Mouse (Mus musculus): ENCODE results near the gene Gpatch4. TPM values are rescaled to one million over a fixed set of nuclear protein-coding genes. Genes with fewer than 3 reads are reported as not detected.

Gene Gpatch4
- 42.4 and 53.4 TPM in 2 replicates for polyA plus RNA-seq (2016; fragmentation: Nextera tagmentation; extraction: Ambion mirVana)

DNA sequence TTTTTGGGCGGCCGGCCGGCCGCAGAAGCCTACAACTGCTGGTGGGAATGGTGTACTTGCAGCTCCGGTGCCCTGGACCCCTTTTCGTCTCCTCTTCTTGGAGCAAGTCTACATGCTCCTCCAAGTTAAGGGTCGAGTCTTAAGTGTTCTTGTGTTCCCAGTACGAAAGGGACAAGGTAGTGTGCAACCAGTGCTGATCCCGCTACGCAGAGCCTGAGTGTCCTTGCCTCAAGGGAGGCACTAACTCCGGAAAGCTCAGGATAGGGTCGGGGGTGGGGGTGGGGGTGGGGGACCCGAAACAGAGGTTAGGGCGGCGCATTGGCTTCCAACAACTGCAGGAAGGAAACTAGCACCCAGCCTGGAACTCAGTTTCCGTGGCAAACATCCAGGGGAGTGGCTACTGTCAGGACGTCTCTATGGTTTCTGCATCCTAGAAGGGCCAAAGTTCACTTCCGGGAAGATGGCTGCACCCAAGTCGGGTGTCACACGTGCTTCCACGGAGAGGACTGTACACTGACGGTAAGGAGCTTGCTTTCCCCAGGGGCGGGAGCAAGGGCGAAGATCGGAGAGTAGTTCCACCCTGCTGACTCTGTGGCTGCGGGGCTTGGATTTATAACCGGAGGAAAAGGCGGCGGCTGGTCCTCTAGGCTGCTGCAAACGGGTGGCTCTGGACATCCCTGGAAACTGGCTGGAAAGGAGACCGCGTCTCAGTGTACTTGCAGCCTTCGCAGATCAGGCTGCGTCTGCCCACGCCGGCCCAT, at the start of gene Gpatch4:
Gpatch4 (plus strand) TSS at position 448 of the 761 bp plus-strand sequence.
- peak within 1 kb of the TSS; percentile 79 for H3K27ac ChIP-seq

DNA sequence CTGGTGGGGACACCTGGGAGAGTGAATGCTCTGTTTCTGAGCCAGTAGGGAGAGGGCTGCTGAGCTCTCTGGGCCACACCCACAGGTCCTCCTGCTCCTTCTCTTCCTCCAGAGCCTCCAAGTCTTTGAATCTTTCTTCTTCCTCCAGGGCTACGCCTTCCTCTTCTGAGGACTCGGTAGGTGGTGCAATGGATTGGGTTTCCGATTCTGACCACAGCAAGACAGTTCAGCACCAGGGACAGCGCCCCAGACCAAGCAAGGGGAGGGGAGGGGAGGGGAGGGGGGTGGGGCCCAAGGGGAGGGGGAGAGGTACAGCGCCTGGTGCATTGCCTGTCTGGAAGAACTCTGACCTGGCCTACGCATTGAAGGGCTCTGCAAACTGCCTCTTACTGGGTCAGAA, 49.5 kb upstream of the Gpatch4 start:
- Histone ChIP-seq H3K27me3 (ENCODE audit: low read depth, poor library complexity, severe bottlenecking) (peaks cover 100% of the 10 kb centered on the region), H3K4me1 (peaks cover 22% of the 10 kb centered on the region), H3K27ac (no peak overlapping the region), H3K36me3 (no peaks in the 10 kb centered on the region), H3K9me3 (replicated peaks) (no peaks in the 10 kb centered on the region), H3K4me3 (no peak overlapping the region)
- DNase-seq (ENCODE audit: low spot score), result peak; percentile 93
- 3% methylated on average over 5 of the region's 6 CpGs for WGBS

More for the DNA sequence above, at the start of gene Gpatch4:
- Histone ChIP-seq H3K4me1 (peaks cover 13% of the 10 kb centered on the region), H3K27me3 (ENCODE audit: low read depth, poor library complexity, severe bottlenecking) (peaks cover 30% of the 10 kb centered on the region), H3K4me3 (peak within 1 kb of the TSS; percentile 86), H3K36me3 (peaks cover 16% of the 10 kb centered on the region), H3K9me3 (replicated peaks) (no peaks in the 10 kb centered on the region)
- peak; percentile 84 for DNase-seq (ENCODE audit: low spot score)
- WGBS, result 10% methylated on average over 36 of the region's 36 CpGs

DNA sequence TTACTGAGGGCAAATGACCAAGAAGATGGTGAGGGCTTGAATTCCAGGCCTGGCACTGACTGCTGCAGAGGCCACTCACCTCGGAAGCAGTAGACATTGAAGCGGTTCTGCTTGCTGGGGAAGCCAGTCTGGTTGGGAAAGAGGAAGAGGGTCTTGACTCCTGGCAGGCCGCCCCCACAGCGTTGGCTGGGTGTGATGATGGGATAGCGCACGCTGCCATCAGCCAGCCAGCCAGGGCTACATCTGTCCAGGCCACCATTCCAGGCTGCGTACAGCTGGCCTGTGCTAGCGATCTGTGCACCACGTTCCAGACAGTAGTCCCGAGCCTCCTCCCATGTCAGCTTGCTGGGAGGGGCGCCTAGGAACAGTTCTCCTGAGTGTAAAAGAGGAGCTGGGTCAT, 47.6 kb upstream of the Gpatch4 start:
- 29% methylated on average over 11 of the region's 11 CpGs for WGBS
- H3K4me1 ChIP-seq, result peaks cover 27% of the 10 kb centered on the region
- H3K27me3 ChIP-seq (ENCODE audit: low read depth, poor library complexity, severe bottlenecking), result peaks cover 100% of the 10 kb centered on the region
- no peaks in the 10 kb centered on the region for H3K36me3 ChIP-seq
- no peak overlapping the region for H3K27ac ChIP-seq
- H3K9me3 ChIP-seq (replicated peaks), result no peaks in the 10 kb centered on the region
- no peak for DNase-seq (ENCODE audit: low spot score)
- H3K4me3 ChIP-seq, result no peak overlapping the region

DNA sequence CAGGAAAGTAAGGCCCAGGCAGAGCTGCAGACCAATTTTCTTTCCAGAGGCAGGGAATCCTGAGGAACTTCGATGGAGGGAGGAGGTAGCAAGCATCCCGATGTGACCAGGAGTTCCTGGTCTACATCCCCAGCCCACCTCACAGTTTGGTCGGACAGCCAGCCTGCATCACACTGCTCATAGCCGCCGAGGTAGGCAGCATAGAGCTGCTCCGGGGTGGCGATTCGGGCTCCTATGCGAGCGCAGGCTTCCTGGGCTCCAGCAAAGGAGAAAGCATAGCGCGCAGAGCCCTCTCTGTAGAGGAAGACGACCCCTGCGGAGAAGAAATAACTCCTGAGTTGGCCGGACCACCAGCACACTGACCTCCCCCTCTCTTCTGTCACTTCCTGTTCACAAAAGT, 46.5 kb upstream of the Gpatch4 start:
- 4% methylated on average over 15 of the region's 15 CpGs for WGBS
- Histone ChIP-seq H3K36me3 (no peaks in the 10 kb centered on the region), H3K27ac (no peak overlapping the region), H3K4me3 (peak overlapping the region; percentile 50), H3K9me3 (replicated peaks) (no peaks in the 10 kb centered on the region), H3K4me1 (peaks cover 32% of the 10 kb centered on the region), H3K27me3 (ENCODE audit: low read depth, poor library complexity, severe bottlenecking) (peaks cover 100% of the 10 kb centered on the region)
- DNase-seq (ENCODE audit: low spot score), result no peak

DNA sequence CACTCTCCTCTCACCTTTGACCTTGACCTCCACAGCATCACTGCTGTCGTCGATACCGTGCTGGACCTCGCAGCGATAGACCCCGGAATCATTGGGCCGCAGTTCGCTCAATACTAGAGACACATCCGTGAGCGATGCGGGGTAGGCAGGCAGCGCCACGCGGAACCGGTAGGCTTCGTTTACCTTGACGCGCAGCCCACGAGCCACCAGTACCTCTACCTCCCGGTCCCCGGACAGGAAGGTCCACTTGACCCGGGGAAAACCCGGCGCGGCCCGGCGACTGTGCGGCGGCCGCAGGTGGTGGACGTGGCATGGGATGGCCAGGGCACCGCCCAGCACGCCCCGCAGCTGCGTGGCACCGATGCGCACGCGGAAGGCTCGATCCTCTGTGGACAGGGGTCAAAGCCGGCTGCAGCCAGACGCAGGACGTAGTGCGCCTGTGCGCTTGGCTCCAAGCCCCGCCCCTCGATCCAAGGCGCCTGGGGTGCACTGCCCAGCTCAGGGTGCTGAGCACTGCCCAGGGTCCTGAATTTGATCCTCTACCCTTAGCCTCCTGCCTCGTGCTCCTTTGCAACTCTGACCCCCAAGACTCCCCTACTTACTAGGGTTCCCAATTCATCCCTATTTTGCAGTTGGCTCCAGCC, 45.8 kb upstream of the Gpatch4 start:
- Histone ChIP-seq H3K27ac (0 out of 2 replicates have a peak overlapping the region, but pooled peaks have one; percentile 10), H3K36me3 (no peaks in the 10 kb centered on the region), H3K4me1 (peaks cover 33% of the 10 kb centered on the region), H3K9me3 (replicated peaks) (no peaks in the 10 kb centered on the region), H3K4me3 (peak overlapping the region; percentile 50), H3K27me3 (ENCODE audit: low read depth, poor library complexity, severe bottlenecking) (peaks cover 100% of the 10 kb centered on the region)
- 1% methylated on average over 49 of the region's 49 CpGs for WGBS
- DNase-seq (ENCODE audit: low spot score), result no peak

DNA sequence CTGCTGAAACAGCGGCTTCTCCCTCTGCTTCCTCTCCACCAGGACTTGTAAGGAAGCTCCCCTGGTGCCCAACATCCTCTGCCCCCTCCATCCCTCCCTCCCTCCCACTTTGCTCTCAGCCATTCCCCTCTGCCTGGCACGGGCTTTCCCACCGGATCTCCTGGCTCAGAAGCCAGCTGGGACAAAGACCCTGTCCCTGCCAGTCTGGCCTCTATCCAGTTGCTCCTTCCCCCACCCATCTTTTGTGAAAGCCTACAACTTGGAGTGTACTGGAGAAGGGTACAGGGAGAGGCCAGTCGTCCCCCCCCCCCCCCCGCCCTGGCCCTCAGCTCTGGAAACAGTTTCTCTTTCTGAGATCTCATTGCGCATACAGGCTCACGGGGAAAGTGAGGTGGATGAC, 44.2 kb upstream of the Gpatch4 start:
- Histone ChIP-seq H3K9me3 (replicated peaks) (no peaks in the 10 kb centered on the region), H3K36me3 (no peaks in the 10 kb centered on the region), H3K4me1 (peaks cover 39% of the 10 kb centered on the region), H3K4me3 (no peak overlapping the region), H3K27me3 (ENCODE audit: low read depth, poor library complexity, severe bottlenecking) (peaks cover 100% of the 10 kb centered on the region), H3K27ac (no peak overlapping the region)
- DNase-seq (ENCODE audit: low spot score), result no peak
- 1% methylated on average over 7 of the region's 7 CpGs for WGBS

DNA sequence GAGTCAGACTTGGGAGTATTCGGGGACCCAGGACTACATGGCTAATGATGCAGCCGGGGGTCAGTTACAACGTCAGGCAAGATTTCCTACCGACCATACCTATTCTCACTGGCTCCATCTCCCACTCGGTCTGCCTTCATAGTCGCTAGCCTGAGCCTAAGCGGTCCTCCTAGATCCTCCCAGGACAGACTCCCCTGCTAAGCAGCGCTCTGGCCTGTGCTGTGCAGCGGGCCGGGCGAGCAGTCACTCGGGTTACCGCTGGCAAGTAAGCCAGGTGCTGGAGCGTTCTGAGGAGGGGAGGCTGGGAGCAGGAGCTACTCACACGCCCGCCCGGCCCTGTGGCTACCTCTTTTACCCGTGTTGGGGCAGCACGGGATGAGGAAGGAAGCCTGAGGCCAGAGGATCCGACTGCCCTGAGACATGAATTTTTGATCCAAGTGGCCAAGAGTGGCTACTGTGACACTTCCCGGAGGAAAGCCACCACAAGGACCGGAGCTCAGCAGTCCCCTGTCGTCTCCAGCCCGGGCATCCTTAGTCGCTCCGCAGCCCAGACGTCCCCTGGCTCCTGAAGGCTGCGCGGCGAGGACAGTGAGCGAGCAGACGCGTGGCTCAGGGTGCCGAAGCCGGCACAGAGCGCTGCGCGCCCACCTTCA, 43.5 kb upstream of the Gpatch4 start:
- peak overlapping the region; percentile 49 for H3K4me3 ChIP-seq
- no peaks in the 10 kb centered on the region for H3K36me3 ChIP-seq
- peaks cover 39% of the 10 kb centered on the region for H3K4me1 ChIP-seq
- peaks cover 100% of the 10 kb centered on the region for H3K27me3 ChIP-seq (ENCODE audit: low read depth, poor library complexity, severe bottlenecking)
- peak; percentile 53 for DNase-seq (ENCODE audit: low spot score)
- H3K9me3 ChIP-seq (replicated peaks), result no peaks in the 10 kb centered on the region
- under 1% methylated on average over 38 of the region's 38 CpGs for WGBS
- H3K27ac ChIP-seq, result no peak overlapping the region

DNA sequence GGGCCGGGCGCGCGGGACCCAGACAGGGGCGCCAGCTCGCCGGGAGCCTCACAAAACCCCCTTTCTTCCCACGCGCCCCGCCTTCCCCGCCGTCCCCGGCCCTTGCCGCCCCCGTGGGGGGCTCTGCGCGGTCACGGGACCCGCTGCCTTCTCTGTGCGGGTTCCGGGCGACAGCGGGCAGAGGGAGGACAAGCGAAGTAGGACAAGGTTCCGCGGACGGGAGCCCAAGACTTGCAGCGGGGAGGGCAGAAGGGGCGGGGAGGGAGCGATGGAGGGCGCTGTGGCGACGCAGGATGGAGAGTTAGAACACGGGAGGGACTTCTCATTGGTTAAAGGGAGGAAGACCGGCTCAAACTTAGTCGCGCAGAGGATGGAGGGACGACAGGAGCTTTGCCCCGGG, 42.7 kb upstream of the Gpatch4 start, which contains the start of gene Bcan:
Bcan (minus strand) TSS at position 50 of the 400 bp plus-strand sequence.
- under 1% methylated on average over 39 of the region's 39 CpGs for whole genome bisulfite sequencing
- Histone ChIP-seq H3K36me3 (no peaks in the 10 kb centered on the region), H3K4me1 (peaks cover 39% of the 10 kb centered on the region), H3K9me3 (replicated peaks) (no peaks in the 10 kb centered on the region), H3K27ac (no peak within 1 kb of the TSS), H3K4me3 (peak within 1 kb of the TSS; percentile 49), H3K27me3 (ENCODE audit: low read depth, poor library complexity, severe bottlenecking) (peaks cover 100% of the 10 kb centered on the region)
- no peak for DNase-seq (ENCODE audit: low spot score)

DNA sequence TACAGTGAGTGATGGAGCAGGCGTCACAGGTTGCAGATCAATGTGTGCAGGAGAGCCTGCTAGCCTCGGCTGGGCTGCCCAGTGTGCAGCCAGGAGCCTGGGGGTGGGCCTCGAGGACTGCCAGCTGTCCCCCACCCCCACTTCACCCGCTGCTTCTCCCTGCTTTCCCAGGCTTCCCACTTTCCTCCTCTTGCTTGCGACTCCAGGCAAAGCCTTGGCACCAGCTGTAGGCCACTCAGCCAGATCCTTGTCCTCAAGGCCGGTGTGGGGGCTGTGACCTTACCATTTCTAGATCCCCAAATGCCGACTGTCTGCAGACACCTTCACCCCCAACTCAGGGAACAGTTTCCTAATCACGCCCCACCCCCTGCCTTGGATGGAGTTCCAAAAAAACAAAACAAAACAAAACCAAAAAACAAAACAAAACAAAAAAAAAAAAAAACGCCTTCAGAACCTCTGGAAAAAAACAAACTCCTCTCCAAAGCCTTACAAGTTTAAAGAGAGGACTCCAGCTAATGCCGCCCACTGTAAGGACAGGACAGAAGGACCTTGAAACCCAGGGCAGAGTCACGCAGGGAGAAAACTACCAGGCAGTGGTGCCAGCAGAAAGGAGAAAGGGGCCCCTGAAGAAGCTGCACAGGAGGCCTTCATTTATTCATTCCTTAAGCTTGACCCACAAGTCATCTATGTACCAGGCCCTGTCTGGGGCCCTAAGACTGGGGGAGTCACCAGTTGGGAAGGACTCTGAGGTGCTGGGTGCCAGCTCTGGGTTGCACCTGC, 41.9 kb upstream of the Gpatch4 start:
- no peak for DNase-seq (ENCODE audit: low spot score)

DNA sequence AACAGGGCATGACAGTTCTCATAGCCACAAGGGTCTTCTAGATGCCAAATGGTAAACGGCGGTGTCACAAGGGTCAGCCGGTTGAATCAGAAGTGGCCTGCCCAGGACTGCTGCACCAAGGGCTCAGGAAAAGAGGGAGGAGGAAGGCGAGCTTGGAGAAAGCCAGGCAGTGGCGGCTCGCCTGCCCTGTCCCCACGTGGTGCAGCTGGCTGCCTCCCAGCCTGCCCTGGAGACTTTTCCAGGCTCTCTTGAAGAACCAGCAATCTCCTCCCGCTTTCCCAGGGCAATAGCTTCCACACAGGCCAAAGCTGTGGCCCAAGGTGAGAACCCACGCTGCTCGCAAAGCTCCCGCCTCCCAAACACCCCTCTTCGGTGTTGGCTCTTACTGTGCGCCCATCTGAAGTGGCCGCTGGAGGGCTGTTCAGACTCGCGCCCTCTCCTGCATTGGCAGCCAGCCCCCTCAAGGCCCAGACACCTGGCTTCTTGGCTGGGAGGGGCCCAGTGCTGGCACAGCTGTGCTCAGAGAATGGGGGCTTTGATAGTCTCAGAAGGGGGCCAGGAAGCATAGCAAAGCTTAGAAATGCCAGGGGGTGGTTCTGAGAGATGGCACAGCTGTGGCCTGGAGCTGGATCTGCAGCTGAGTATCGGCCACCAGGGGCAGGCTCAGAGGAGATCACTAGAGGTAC, 40.5 kb upstream of the Gpatch4 start:
- WGBS, result 3% methylated on average over 17 of the region's 17 CpGs
- DNase-seq (ENCODE audit: low spot score), result no peak
- Histone ChIP-seq H3K9me3 (replicated peaks) (no peaks in the 10 kb centered on the region), H3K27me3 (ENCODE audit: low read depth, poor library complexity, severe bottlenecking) (peaks cover 79% of the 10 kb centered on the region), H3K4me3 (no peak overlapping the region), H3K4me1 (peaks cover 22% of the 10 kb centered on the region), H3K36me3 (no peaks in the 10 kb centered on the region), H3K27ac (no peak overlapping the region)

More for the DNA sequence above, 41.9 kb upstream of the Gpatch4 start:
- Histone ChIP-seq H3K27ac (no peak overlapping the region), H3K4me3 (peak overlapping the region; percentile 49; the same call in 1 of the 2 replicates), H3K4me1 (peaks cover 36% of the 10 kb centered on the region), H3K9me3 (replicated peaks) (no peaks in the 10 kb centered on the region), H3K36me3 (no peaks in the 10 kb centered on the region), H3K27me3 (ENCODE audit: low read depth, poor library complexity, severe bottlenecking) (peaks cover 93% of the 10 kb centered on the region)
- 14% methylated on average over 11 of the region's 11 CpGs for WGBS

DNA sequence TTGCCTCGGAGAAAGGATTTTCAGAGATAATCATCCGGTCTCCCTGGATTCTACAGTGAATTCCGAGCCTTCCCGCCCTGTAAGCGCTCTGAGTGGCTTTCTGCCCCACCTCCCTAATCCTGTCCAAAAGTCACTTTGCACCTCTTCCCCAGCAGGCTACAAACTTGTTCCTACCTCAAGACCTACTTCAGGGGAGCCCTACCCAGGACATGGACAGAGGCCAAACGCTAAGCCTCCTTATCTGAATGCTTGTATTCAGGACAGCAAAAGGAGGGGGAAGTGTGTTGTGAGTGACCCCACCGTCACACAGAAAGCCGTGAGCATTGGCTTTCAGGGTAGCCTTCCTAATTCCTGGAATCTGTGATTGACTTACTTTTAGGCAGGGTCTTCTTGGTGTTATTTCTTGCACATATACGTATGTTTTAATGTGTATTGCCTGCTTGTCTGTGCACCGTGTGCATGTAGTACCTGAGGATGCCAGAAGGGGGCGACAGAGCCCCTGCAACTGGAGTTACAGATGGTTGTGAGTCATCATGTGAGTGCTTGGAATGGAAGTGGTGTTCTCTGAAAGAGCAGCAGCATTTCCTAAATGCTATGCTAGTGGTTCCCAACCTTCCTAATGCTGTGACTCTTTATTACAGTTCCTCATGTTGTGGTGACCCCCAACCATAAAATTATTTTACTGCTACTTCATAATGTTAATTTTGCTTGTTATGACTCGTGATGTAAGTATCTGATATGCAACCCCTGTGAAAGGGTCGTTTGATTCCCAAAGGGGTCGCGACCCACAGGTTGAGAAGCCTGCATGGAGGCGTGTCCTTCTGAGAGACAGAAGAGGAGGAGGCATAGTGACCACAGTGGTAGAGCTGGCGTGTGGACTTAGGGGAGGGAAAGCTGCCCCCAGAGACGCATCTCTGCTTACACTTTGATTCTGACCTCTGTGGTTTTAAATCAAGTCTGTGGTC, 36.8 kb upstream of the Gpatch4 start:
- H3K27ac ChIP-seq, result no peak overlapping the region
- WGBS, result 76% methylated on average over 18 of the region's 18 CpGs
- H3K4me3 ChIP-seq, result no peak overlapping the region
- H3K27me3 ChIP-seq (ENCODE audit: low read depth, poor library complexity, severe bottlenecking), result peaks cover 47% of the 10 kb centered on the region
- DNase-seq (ENCODE audit: low spot score), result no peak
- peaks cover 7% of the 10 kb centered on the region; the same call in 1 of the 2 replicates for H3K4me1 ChIP-seq
- no peaks in the 10 kb centered on the region for H3K36me3 ChIP-seq
- no peaks in the 10 kb centered on the region for H3K9me3 ChIP-seq (replicated peaks)

Data from limb, embryonic 10.5 days (tissue).